Mouse (Mus musculus) hindbrain, embryonic 15.5 days (tissue): Measurements from ENCODE around the gene Gnai3. TPM values are rescaled to one million over a fixed set of nuclear protein-coding genes. Genes with fewer than 3 reads are reported as not detected.

Experiments
- ATAC-seq: fragments of 200-750 bp; cut with Nextera tagmentation; 2 replicates; pipeline ENCODE4 v1.8.0; 2017; ENCODE audit warnings: low read depth, moderate number of reproducible peaks, moderate TSS enrichment; ENCODE audit not compliant: low FRiP score
- H3K27ac ChIP-seq: fragments of 300-500 bp; sonication (generic); replicated peaks from 2 replicates; pipeline ENCODE4 v1.5.1; 2015; ENCODE audit warnings: mild to moderate bottlenecking, inconsistent platforms
- H3K27me3 ChIP-seq: fragments of 300-500 bp; sonication (generic); 2 replicates; pipeline ENCODE4 v1.6.1; 2015; ENCODE audit warnings: control low read depth, inconsistent platforms
- H3K36me3 ChIP-seq: fragments of 300-500 bp; sonication (generic); 2 replicates; pipeline ENCODE4 v1.6.1; 2015; ENCODE audit warnings: control low read depth, inconsistent platforms
- H3K4me1 ChIP-seq: fragments of 300-500 bp; sonication (generic); replicated peaks from 2 replicates; pipeline ENCODE4 v1.6.1; 2015; ENCODE audit warnings: control low read depth, inconsistent platforms
- H3K4me2 ChIP-seq: fragments of 300-500 bp; sonication (generic); 2 replicates; pipeline ENCODE4 v1.6.1; 2015; ENCODE audit warnings: moderate library complexity, mild to moderate bottlenecking, inconsistent platforms
- H3K4me3 ChIP-seq: fragments of 300-500 bp; sonication (generic); 2 replicates; pipeline ENCODE4 v1.5.1; 2015; ENCODE audit warnings: mild to moderate bottlenecking, inconsistent platforms
- H3K9ac ChIP-seq: fragments of 300-500 bp; sonication (generic); 2 replicates; pipeline ENCODE4 v1.6.1; 2015; ENCODE audit warnings: inconsistent platforms
- H3K9me3 ChIP-seq: fragments of 300-500 bp; sonication (generic); 2 replicates; pipeline ENCODE4 v1.6.1; 2016; ENCODE audit warnings: control low read depth, inconsistent platforms
- WGBS: fragments of 180-500 bp; shearing (Covaris S2); methylation state at CpG from one replicate; pipeline ENCODE4 v1.1.7; 2015; 5-methylcytosine and 5-hydroxymethylcytosine counted together
- polyA plus RNA-seq: library from polyadenylated mRNA; unstranded; fragments of >200 nt; fragmentation: Nextera tagmentation; extraction: Ambion mirVana; gene quantifications from 2 replicates; pipeline ENCODE4 v1.2.1, GENCODE M21; 2015

Gene Gnai3
- 120 and 122 TPM in 2 replicates for polyA plus RNA-seq

DNA sequence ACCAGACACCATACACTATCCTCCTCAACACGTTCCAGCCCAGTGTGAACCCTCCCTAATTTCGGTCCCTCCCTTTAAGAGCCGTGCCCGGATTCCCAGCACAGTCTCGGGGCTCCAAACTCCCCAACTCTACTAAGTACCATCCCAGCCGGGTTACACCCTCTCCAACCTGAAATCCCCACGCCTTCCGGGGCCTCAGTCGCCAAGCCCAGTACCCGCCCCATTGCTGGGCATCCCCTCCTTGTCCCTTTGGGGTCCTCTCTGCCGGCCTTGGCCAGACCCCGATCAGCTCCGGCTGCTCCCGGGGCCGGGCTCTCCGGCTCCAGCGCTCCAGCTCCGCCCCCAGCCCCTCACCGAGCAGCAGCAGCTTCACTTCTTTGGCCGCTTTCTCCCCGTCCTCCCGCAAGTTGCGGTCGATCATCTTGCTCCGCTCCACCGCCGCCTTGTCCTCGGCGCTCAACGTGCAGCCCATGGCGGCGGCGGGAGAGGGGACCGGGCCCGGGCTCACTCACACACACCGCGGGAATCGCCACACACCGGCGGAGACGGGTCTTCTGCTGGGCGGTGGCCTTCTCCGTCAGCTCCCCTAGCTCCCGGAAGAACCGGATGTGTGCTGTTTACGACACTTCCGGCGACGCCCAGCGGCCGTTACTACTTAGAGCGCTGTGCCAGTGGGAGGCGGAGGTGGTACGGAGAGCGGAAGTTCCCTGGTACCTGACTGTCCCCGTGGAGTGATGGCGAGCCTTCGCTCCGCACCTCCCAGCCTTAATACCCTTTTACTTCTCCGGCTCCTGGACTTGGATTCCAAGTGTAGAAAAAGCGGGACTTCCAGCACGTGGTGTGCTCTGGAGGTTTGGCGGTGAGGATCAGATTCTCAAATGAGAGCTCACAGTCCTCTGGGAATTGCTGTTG lies at the start of gene Gnai3:
Gene Gnai3, minus strand, starts transcription at position 613 of the 912 bp plus-strand sequence.
- H3K27ac ChIP-seq = peak within 1 kb of the TSS; percentile 94
- peak within 1 kb of the TSS; percentile 74 for H3K9ac ChIP-seq
- no peaks in the 10 kb centered on the region for H3K27me3 ChIP-seq
- peaks cover 39% of the 10 kb centered on the region for H3K4me1 ChIP-seq
- WGBS = under 1% methylated on average over 63 of the region's 63 CpGs
- H3K36me3 ChIP-seq = no peaks in the 10 kb centered on the region
- H3K4me3 ChIP-seq = peak within 1 kb of the TSS; percentile 61
- ATAC-seq = peak; percentile 93
- peak within 1 kb of the TSS; percentile 76 for H3K4me2 ChIP-seq
- H3K9me3 ChIP-seq = no peaks in the 10 kb centered on the region

DNA sequence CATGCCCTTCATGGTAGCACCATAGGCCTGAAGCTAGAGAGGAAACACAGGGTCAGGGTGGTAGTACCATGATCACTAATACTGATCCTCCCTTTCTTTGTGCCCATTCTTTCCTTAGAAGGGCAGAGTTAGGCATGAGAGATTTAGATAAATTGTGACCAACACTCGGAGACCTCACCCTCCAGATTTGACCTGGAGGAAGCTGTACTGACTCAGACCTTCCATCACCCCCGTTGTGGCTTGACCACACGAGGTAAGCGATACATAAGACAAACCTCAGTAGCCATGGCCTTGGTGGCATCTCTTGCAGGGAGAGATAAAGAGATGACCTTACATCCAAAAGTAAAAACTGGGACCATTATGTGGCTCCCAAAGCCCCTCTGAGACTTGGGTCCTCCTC lies 49.3 kb upstream of the Gnai3 start:
- ATAC-seq = no peak
- Histone ChIP-seq H3K9ac (no peak overlapping the region), H3K4me1 (peaks cover 44% of the 10 kb centered on the region), H3K27ac (no peak overlapping the region), H3K4me2 (no peak overlapping the region), H3K4me3 (no peak overlapping the region), H3K27me3 (no peaks in the 10 kb centered on the region), H3K36me3 (0 out of 2 replicates have a peak, but pooled peaks cover 3% of the 10 kb centered on the region), H3K9me3 (no peaks in the 10 kb centered on the region)
- 81% methylated on average over 4 of the region's 4 CpGs for WGBS

DNA sequence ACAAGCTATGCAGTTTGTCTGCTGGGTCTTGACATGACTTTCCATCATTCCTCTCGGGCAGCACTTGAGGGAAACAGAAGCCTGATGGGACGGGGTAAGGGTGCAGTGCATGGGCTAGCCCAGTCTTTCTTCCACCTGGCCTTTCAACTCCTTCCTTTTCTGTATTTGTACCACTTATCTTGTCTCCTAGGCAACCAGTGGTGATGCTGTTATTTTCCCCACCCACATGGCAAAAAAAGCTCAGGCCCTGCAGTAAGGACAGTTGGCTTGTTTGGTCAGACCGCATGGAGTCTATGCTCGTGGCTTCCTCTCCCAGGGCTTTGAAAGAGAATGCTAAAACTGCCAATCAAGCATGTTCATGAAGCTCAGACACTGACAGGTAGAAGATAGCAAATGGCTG lies 47.7 kb upstream of the Gnai3 start:
- H3K9ac ChIP-seq = no peak overlapping the region
- peaks cover 50% of the 10 kb centered on the region for H3K4me1 ChIP-seq
- ATAC-seq = no peak
- no peaks in the 10 kb centered on the region for H3K9me3 ChIP-seq
- 73% methylated on average over 4 of the region's 4 CpGs for WGBS
- no peak overlapping the region for H3K4me2 ChIP-seq
- H3K4me3 ChIP-seq = no peak overlapping the region
- no peak overlapping the region for H3K27ac ChIP-seq
- H3K27me3 ChIP-seq = no peaks in the 10 kb centered on the region
- H3K36me3 ChIP-seq = 0 out of 2 replicates have a peak, but pooled peaks cover 3% of the 10 kb centered on the region

DNA sequence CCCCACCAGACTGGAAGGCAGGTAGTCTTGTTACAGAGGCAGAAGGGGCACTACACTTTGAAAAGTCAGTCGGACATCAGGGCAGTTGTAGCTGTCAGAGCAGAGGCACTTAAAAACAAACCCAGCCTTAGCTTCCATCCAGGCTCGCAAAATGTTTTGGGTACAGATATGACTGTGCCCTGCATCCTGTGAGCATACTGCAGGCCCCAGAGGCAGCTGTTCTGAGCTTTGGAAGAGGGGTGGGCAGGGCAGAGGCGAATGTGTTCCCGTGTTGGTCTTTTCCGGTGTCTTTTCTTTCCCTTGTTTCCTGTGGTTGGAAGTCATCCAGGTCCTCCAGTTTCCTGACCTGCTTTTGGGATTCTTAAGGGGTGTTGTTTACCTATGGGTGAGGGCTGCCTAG lies 44.0 kb upstream of the Gnai3 start:
- H3K27ac ChIP-seq = no peak overlapping the region
- no peak overlapping the region for H3K4me2 ChIP-seq
- H3K9ac ChIP-seq = no peak overlapping the region
- WGBS = 70% methylated on average over 5 of the region's 5 CpGs
- peaks cover 55% of the 10 kb centered on the region for H3K4me1 ChIP-seq
- no peak overlapping the region for H3K4me3 ChIP-seq
- no peaks in the 10 kb centered on the region for H3K9me3 ChIP-seq
- 0 out of 2 replicates have a peak, but pooled peaks cover 3% of the 10 kb centered on the region for H3K36me3 ChIP-seq
- no peaks in the 10 kb centered on the region for H3K27me3 ChIP-seq
- ATAC-seq = no peak

DNA sequence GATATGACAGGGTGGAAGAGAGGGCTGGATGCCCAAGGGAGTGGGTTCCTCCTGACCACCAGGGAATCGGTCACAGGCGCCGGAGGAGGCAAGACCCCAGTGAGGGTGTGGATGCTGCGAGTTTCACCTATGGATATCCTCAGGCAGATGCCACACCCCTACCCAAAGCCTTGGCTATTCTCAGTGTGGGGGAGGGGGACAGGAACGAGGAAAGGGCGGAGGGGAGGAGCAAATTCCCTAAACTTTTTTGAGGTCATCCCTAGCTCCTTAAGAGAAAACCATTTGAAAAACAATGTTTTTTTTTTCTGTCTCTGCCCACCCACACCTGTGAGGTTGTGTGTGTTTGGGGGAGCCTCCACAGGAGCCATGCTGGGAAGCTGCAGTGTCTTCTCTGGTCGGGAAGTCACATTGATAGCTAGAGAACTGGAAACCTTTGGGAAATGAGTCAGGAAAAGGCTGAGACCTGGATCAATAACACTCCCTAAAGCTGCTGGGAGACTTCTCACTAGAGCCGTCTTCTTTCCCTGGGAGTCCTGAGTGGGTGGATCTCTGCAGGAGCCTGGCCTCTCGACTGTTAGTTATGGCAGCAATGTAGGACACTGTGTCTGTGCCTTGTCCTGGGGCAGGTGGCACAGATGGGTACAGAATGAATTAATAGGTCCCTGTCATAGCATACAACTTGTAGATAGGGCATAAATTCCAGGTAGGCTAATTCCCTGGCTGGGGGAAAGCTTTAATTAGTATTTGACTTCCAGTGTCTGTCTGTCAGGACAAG lies 43.0 kb upstream of the Gnai3 start:
- Histone ChIP-seq H3K4me1 (peaks cover 53% of the 10 kb centered on the region), H3K36me3 (0 out of 2 replicates have a peak, but pooled peaks cover 3% of the 10 kb centered on the region), H3K9me3 (no peaks in the 10 kb centered on the region), H3K4me3 (no peak overlapping the region), H3K27me3 (no peaks in the 10 kb centered on the region), H3K9ac (no peak overlapping the region), H3K4me2 (0 out of 2 replicates have a peak overlapping the region, but pooled peaks have one; percentile 3), H3K27ac (no peak overlapping the region)
- 68% methylated on average over 9 of the region's 9 CpGs for WGBS
- ATAC-seq = no peak

DNA sequence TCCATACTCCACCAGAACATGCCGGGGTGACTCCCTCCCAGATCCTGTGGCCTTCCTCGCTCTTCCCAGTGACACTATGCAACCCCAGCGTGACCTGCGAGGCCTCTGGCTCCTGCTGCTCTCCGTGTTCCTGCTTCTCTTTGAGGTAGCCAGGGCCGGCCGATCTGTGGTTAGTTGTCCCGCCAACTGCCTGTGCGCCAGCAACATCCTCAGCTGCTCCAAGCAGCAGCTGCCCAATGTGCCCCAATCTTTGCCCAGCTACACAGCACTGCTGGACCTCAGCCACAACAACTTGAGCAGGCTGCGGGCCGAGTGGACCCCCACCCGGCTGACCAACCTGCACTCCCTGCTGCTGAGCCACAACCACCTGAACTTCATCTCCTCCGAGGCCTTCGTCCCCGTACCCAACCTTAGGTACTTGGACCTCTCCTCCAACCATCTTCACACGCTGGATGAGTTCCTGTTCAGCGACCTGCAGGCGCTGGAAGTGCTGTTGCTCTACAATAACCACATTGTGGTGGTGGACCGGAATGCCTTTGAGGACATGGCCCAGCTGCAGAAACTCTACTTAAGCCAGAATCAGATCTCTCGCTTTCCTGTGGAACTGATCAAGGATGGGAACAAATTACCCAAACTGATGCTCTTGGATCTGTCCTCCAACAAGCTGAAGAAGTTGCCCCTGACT lies 41.3 kb upstream of the Gnai3 start:
- H3K27ac ChIP-seq = no peak overlapping the region
- peak overlapping the region; percentile 58 for H3K4me3 ChIP-seq
- H3K36me3 ChIP-seq = 0 out of 2 replicates have a peak, but pooled peaks cover 3% of the 10 kb centered on the region
- WGBS = 57% methylated on average over 20 of the region's 20 CpGs
- H3K27me3 ChIP-seq = no peaks in the 10 kb centered on the region
- H3K9ac ChIP-seq = peak overlapping the region; percentile 57; the same call in 1 of the 2 replicates
- peak; percentile 33; the same call in 1 of the 2 replicates for ATAC-seq
- H3K9me3 ChIP-seq = no peaks in the 10 kb centered on the region
- H3K4me1 ChIP-seq = peaks cover 53% of the 10 kb centered on the region
- peak overlapping the region; percentile 92 for H3K4me2 ChIP-seq

DNA sequence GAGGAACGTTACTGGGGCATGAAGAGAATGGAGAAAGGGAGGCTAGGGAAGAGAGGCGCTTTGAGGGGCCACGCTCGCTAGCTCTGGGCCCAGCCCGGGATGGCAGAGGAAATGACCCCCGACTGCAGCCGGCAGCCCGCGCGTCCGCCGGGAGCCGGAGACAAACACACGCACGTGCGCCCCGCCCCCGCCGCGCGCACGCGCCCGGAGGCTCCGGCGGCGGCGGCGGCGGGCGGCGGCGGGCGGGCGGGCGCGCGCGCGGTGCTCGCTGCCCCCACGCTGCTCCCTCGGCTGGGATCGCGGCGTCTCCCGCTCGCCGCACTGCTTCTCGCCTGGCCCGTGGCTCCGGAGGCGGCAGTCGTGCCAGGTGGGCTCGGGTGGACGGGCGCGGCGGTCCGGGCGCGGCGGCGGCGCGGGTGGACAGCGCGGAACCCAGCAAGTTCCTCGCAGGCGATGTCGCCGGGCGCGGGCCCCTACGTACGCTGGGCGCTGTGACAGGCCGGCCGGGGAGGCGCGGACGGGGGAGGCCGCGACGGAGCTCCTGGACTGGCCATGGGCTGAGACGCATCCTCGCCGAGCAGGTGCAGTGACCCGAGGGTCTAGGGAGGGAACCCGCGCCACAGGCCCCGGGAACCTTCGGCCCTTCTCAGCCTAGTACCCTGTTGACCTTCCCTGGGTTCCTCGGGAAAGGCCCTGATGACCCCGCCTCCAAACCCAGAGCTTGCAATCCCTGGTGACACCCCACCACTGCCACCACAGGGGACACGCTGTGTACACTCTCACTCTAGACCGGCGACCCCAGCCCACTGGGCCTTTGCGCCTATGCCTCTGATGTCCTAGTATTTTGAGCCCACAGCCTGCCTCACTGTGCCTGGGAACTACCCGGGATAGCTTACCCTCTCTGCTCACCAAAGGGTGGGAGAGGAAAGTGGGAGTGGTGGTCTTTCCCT lies 40.4 kb upstream of the Gnai3 start, which contains the start of gene Amigo1:
Gene Amigo1, plus strand, starts transcription at position 238 of the 950 bp plus-strand sequence.
- peaks cover 50% of the 10 kb centered on the region for H3K4me1 ChIP-seq
- peak; percentile 77 for ATAC-seq

DNA sequence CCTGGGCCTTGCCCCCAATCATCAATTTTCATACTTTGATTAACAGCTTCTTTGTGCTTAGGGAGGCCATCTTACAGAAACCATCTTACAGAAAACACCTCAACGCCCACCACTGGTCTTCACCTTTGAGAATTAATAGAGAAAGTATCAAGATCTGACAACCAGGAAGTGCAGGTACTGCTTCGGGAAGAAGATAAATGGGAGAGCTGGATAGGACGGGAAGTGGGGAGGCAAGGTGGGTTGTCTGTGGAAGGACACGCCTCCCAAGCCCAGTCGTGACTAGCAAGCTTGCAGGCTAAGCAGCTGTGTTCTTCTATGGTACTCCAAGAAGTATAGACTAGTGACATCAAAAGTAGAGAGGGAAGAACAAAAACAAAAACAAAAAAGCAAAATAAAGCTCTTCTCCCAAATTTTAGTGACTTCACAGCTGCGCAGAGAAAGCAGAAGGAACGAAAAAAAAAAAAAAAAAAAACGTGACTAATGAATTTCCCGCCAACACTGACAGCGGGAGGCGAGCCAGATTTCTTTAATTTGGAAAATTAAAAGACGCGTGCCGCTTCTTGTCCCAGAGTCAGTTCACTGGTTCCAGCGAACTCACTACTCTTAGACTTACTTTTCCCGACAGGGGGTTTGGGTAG lies 39.6 kb upstream of the Gnai3 start:
- no peaks in the 10 kb centered on the region for H3K9me3 ChIP-seq
- ATAC-seq = no peak
- peak overlapping the region; percentile 57 for H3K9ac ChIP-seq
- no peaks in the 10 kb centered on the region for H3K27me3 ChIP-seq
- peak overlapping the region; percentile 92 for H3K4me2 ChIP-seq
- no peaks in the 10 kb centered on the region for H3K36me3 ChIP-seq
- WGBS = 2% methylated on average over 16 of the region's 16 CpGs
- H3K27ac ChIP-seq = 0 out of 2 replicates have a peak overlapping the region, but pooled peaks have one; percentile 44
- H3K4me3 ChIP-seq = peak overlapping the region; percentile 58
- peaks cover 46% of the 10 kb centered on the region for H3K4me1 ChIP-seq

More for the DNA sequence above, 40.4 kb upstream of the Gnai3 start, which contains the start of gene Amigo1:
- 1% methylated on average over 97 of the region's 100 CpGs for WGBS
- Histone ChIP-seq H3K27me3 (no peaks in the 10 kb centered on the region), H3K4me2 (peak within 1 kb of the TSS; percentile 92), H3K9me3 (no peaks in the 10 kb centered on the region), H3K36me3 (no peaks in the 10 kb centered on the region), H3K9ac (peak within 1 kb of the TSS; percentile 57), H3K4me3 (peak within 1 kb of the TSS; percentile 58), H3K27ac (peak within 1 kb of the TSS; percentile 79)

DNA sequence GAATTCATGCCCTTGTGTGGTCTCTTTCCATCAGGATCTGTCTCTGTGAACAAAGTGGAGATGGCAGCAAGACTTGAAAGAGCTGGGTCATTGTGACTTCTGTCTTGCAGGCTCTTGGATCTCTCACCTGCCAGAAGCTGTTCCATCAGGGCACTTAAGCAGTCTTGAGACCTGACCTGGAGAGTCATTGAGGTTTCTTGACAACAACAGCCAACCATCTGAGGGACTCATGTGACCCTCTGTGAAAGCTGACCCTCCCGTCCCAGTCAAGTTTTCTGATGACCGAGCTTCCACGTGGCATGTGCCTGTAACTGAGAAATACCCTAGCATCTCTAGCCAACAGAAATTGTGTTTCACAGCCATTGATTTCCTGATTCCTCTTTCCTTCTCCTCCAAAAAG lies 38.8 kb upstream of the Gnai3 start:
- H3K36me3 ChIP-seq = no peaks in the 10 kb centered on the region
- WGBS = 85% methylated on average over 3 of the region's 3 CpGs
- H3K27ac ChIP-seq = no peak overlapping the region
- H3K4me1 ChIP-seq = peaks cover 38% of the 10 kb centered on the region
- no peak overlapping the region for H3K9ac ChIP-seq
- no peak overlapping the region for H3K4me3 ChIP-seq
- no peak for ATAC-seq
- no peaks in the 10 kb centered on the region for H3K27me3 ChIP-seq
- no peak overlapping the region for H3K4me2 ChIP-seq
- H3K9me3 ChIP-seq = no peaks in the 10 kb centered on the region

DNA sequence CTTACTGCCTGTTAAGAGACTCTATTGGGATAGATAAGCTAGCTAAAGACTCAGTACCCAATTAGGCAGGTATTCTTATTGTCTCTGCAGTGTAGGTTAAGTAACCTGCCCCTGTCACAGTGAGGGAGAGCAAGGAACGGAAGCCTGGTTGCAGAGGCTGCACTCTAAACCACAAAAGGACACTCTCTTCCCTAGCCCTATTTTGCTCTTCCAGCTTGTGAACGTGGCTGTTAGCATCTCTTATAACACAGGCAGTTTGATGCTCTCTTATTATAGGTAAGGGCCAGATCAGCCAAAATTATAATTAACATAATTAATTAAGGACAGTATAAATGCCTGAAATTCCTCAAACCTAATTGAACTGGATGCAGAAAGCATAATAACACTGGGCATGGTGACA lies 34.6 kb upstream of the Gnai3 start:
- Histone ChIP-seq H3K36me3 (no peaks in the 10 kb centered on the region), H3K4me2 (no peak overlapping the region), H3K27ac (no peak overlapping the region), H3K9ac (no peak overlapping the region), H3K4me1 (peaks cover 5% of the 10 kb centered on the region), H3K27me3 (no peaks in the 10 kb centered on the region), H3K4me3 (no peak overlapping the region), H3K9me3 (no peaks in the 10 kb centered on the region)
- WGBS = 41% methylated on average over 2 of the region's 2 CpGs
- no peak for ATAC-seq
